Mouse (Mus musculus): Measurements from ENCODE around the gene Dnmbp. TPM values are rescaled to one million over a fixed set of nuclear protein-coding genes. Genes with fewer than 3 reads are reported as not detected.
A peak's percentile ranks its signal among the peaks of the same experiment; 100 is the strongest.

Dnmbp gene
- total and polyA plus RNA-seq, 3 experiments, result 5.4 to 9.4 TPM; not detected in 1

GRCm38 (mm10) chr19:43927967-43928366 is 12.0 kb downstream of the Dnmbp start:
- Histone ChIP-seq H3K27me3 (ENCODE audit: control insufficient read depth in 1 of 2, insufficient read depth in 2 of 2, low read length in 2 of 2) (no peaks in the 10 kb centered on the region), H3K9me3 (replicated peaks; ENCODE audit: insufficient read depth, low read length) (no peaks in the 10 kb centered on the region), H3K79me2 (ENCODE audit: control insufficient read depth, insufficient read depth, low read length, poor library complexity) (no peaks in the 10 kb centered on the region), H3K36me3 (ENCODE audit: control insufficient read depth in 1 of 2, insufficient read depth in 2 of 2, low read length in 2 of 2) (no peaks in the 10 kb centered on the region), H3K9ac (ENCODE audit: control insufficient read depth, low read depth, low read length, poor library complexity, severe bottlenecking) (no peak overlapping the region), H3K4me1 (ENCODE audit: control insufficient read depth in 1 of 2, insufficient read depth in 2 of 2, low read length in 2 of 2) (peaks cover 0 to 8% of the 10 kb centered on the region in 2 experiments; a peak in 2 of 4 replicates), H3K4me3 (ENCODE audit: control insufficient read depth in 1 of 2, insufficient read depth in 1 of 2, low read depth in 2 of 2, low read length in 2 of 2) (no peak overlapping the region), H3K27ac (ENCODE audit: control insufficient read depth, low read depth, low read length) (no peak overlapping the region)
- no peak for TF ChIP-seq ETS1 (IDR thresholded peaks at IDR 0.05; ENCODE audit: low read depth, low read length)
- TF ChIP-seq POLR2AphosphoS2 (IDR thresholded peaks at IDR 0.05; ENCODE audit: low read length), result no peak
- TF ChIP-seq JUND (IDR thresholded peaks at IDR 0.05; ENCODE audit: low read depth, low read length), result no peak
- no peak for TF ChIP-seq CTCF (IDR thresholded peaks at IDR 0.05 in 2 of 3, conservative IDR thresholded peaks at IDR 0.05 in 1 of 3; ENCODE audit: control insufficient read depth in 1 of 3, insufficient read depth in 1 of 3, low read depth in 2 of 3, low read length in 3 of 3, poor library complexity in 1 of 3, severe bottlenecking in 1 of 3)
- no peak for TF ChIP-seq SIN3A (IDR thresholded peaks at IDR 0.05; ENCODE audit: low read length)
- TF ChIP-seq ZC3H11A (IDR thresholded peaks at IDR 0.05; ENCODE audit: low read depth, low read length), result no peak
- DNase-seq (ENCODE audit: low read depth, low spot score), result no peak

GRCm38 (mm10) chr19:43927057-43927456 is 12.9 kb downstream of the Dnmbp start:
- Histone ChIP-seq H3K4me1 (ENCODE audit: control insufficient read depth in 1 of 2, insufficient read depth in 2 of 2, low read length in 2 of 2) (peaks cover 0 to 8% of the 10 kb centered on the region in 2 experiments; a peak in 2 of 4 replicates), H3K27ac (ENCODE audit: control insufficient read depth, low read depth, low read length) (no peak overlapping the region), H3K4me3 (ENCODE audit: control insufficient read depth in 1 of 2, insufficient read depth in 1 of 2, low read depth in 2 of 2, low read length in 2 of 2) (no peak overlapping the region), H3K36me3 (ENCODE audit: control insufficient read depth in 1 of 2, insufficient read depth in 2 of 2, low read length in 2 of 2) (no peaks in the 10 kb centered on the region), H3K9ac (ENCODE audit: control insufficient read depth, low read depth, low read length, poor library complexity, severe bottlenecking) (no peak overlapping the region), H3K9me3 (replicated peaks; ENCODE audit: insufficient read depth, low read length) (no peaks in the 10 kb centered on the region), H3K79me2 (ENCODE audit: control insufficient read depth, insufficient read depth, low read length, poor library complexity) (no peaks in the 10 kb centered on the region), H3K27me3 (ENCODE audit: control insufficient read depth in 1 of 2, insufficient read depth in 2 of 2, low read length in 2 of 2) (no peaks in the 10 kb centered on the region)
- DNase-seq (ENCODE audit: low read depth, low spot score), result no peak
- TF ChIP-seq CHD1 (IDR thresholded peaks at IDR 0.05; ENCODE audit: low read depth, low read length) (no peak), MYB (IDR thresholded peaks at IDR 0.05; ENCODE audit: low read depth, low read length) (no peak), GABPA (IDR thresholded peaks at IDR 0.05; ENCODE audit: low read depth, low read length) (no peak), MAX (IDR thresholded peaks at IDR 0.05; ENCODE audit: low read length) (no peak), ELF1 (IDR thresholded peaks at IDR 0.05; ENCODE audit: low read depth, low read length) (no peak), BHLHE40 (IDR thresholded peaks at IDR 0.05; ENCODE audit: borderline replicate concordance, low read depth, low read length) (no peak)

- H3K9me3 ChIP-seq (replicated peaks; ENCODE audit: insufficient read depth, low read length), result no peaks in the 10 kb centered on the region
- no peak overlapping the region for H3K9ac ChIP-seq (ENCODE audit: control insufficient read depth, low read depth, low read length, poor library complexity, severe bottlenecking)
- H3K27me3 ChIP-seq (ENCODE audit: control insufficient read depth in 1 of 2, insufficient read depth in 2 of 2, low read length in 2 of 2), result no peaks in the 10 kb centered on the region
- peak; percentile 49 for DNase-seq (ENCODE audit: low read depth, low spot score)
- TF ChIP-seq ZKSCAN1 (IDR thresholded peaks at IDR 0.05; ENCODE audit: low read depth, low read length) (no peak), MAX (IDR thresholded peaks at IDR 0.05; ENCODE audit: low read length) (peak; percentile 44; the same call in 1 of the 2 replicates)
- H3K36me3 ChIP-seq (ENCODE audit: control insufficient read depth in 1 of 2, insufficient read depth in 2 of 2, low read length in 2 of 2), result no peaks in the 10 kb centered on the region
- peaks cover 1 to 8% of the 10 kb centered on the region in 2 experiments; a peak in 2 of 4 replicates for H3K4me1 ChIP-seq (ENCODE audit: control insufficient read depth in 1 of 2, insufficient read depth in 2 of 2, low read length in 2 of 2)
- no peak overlapping the region; a peak in 1 of 4 replicates for H3K4me3 ChIP-seq (ENCODE audit: control insufficient read depth in 1 of 2, insufficient read depth in 1 of 2, low read depth in 2 of 2, low read length in 2 of 2)
- no peaks in the 10 kb centered on the region for H3K79me2 ChIP-seq (ENCODE audit: control insufficient read depth, insufficient read depth, low read length, poor library complexity)
- no peak overlapping the region for H3K27ac ChIP-seq (ENCODE audit: control insufficient read depth, low read depth, low read length)
These were observed 13.6 kb downstream of the Dnmbp start for GRCm38 (mm10) chr19:43926141-43926987.

All from MEL (cell line).